Mouse (Mus musculus) forebrain, embryonic 14.5 days (tissue): Measurements from ENCODE around the gene Olfr374. TPM values are rescaled to one million over a fixed set of nuclear protein-coding genes. Genes with fewer than 3 reads are reported as not detected.
"Not testable (repeated sequence)": the region's sequence is repeated elsewhere in the genome, so short reads cannot be mapped to it uniquely, and the experiment has no call there.

Experiments
- ATAC-seq: fragments of 200-750 bp; cut with Nextera tagmentation; 2 replicates; pipeline ENCODE4 v1.8.0; 2017; ENCODE audit warnings: mild to moderate bottlenecking, moderate library complexity
- DNase-seq: peaks from one replicate; pipeline ENCODE4 v3.0.0-alpha.2; 2015; ENCODE audit warnings: low spot score
- H3K27ac ChIP-seq: fragments of 300-500 bp; sonication (generic); 2 replicates; pipeline ENCODE4 v1.5.1; 2014; ENCODE audit warnings: low read depth, mild to moderate bottlenecking, control low read depth, low read length, moderate library complexity
- H3K27me3 ChIP-seq: fragments of 300-500 bp; sonication (generic); replicated peaks from 2 replicates; pipeline ENCODE4 v1.6.1; 2014; ENCODE audit warnings: low read length, control low read depth, mixed read lengths; ENCODE audit not compliant: control insufficient read depth, insufficient read depth
- H3K36me3 ChIP-seq: fragments of 300-500 bp; sonication (generic); 2 replicates; pipeline ENCODE4 v1.6.1; 2014; ENCODE audit warnings: low read length, control low read depth; ENCODE audit not compliant: control insufficient read depth, insufficient read depth
- H3K4me1 ChIP-seq: fragments of 300-500 bp; sonication (generic); 2 replicates; pipeline ENCODE4 v1.6.1; 2014; ENCODE audit warnings: antibody characterized with exemption, low read length, control low read depth; ENCODE audit not compliant: control insufficient read depth, insufficient read depth
- H3K4me2 ChIP-seq: fragments of 300-500 bp; sonication (generic); 2 replicates; pipeline ENCODE4 v1.6.1; 2014; ENCODE audit warnings: mild to moderate bottlenecking, control low read depth, low read length
- H3K4me3 ChIP-seq: fragments of 300-500 bp; sonication (generic); 2 replicates; pipeline ENCODE4 v1.5.1; 2014; ENCODE audit warnings: low read depth, low read length, control low read depth
- H3K9ac ChIP-seq: fragments of 300-500 bp; sonication (generic); 2 replicates; pipeline ENCODE4 v1.6.1; 2014; ENCODE audit warnings: mild to moderate bottlenecking, low read length, control low read depth, moderate library complexity
- H3K9me3 ChIP-seq: fragments of 300-500 bp; sonication (generic); replicated peaks from 2 replicates; pipeline ENCODE4 v1.6.1; 2016; ENCODE audit warnings: low read length, control low read depth, mixed read lengths; ENCODE audit not compliant: control insufficient read depth
- WGBS: fragments of 180-500 bp; shearing (Covaris S2); extraction: QIAGEN DNeasy Blood & Tissue Kit; methylation state at CpG from one replicate; pipeline ENCODE4 v1.1.7; 2014; 5-methylcytosine and 5-hydroxymethylcytosine counted together
- polyA plus RNA-seq: library from polyadenylated mRNA; unstranded; fragments of >200 nt; fragmentation: Nextera tagmentation; extraction: Ambion mirVana; gene quantifications from 2 replicates; pipeline ENCODE4 v1.2.1, GENCODE M21; 2014

Gene Olfr374
- 0.04 TPM in 1 of 2 replicates, not detected in the other for polyA plus RNA-seq

DNA sequence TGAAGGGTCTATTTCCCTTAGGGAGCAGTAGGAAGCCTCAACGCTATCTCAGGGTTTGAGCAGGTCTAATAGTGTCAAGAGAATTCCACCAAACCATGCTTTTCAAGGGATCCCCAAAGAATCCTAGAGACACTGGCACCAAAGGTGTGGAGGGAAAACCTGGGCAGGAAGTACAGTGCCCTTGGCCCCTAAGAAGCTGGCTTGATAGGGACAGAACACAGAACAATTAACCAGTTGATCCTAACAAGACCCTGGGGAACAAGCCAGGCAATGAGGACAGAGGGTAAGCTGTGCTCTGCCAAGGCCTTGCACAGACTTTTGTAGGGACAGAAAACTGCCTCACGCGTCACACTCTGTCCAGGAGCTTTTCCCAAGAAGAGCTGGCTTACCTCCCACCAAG is at the start of gene Olfr374:
Gene Olfr374 (plus strand): TSS at position 301 of the 400 bp plus-strand sequence.
- ATAC-seq = no peak
- 89% methylated on average over 3 of the region's 3 CpGs for WGBS

GRCm38 (mm10) chr8:72057643-72058042 is 49.2 kb upstream of the Olfr374 start:
- WGBS = 90% methylated on average over 3 of the region's 4 CpGs
- H3K36me3 ChIP-seq, H3K9me3 ChIP-seq, DNase-seq, H3K9ac ChIP-seq, H3K4me1 ChIP-seq, H3K4me3 ChIP-seq, ATAC-seq, H3K4me2 ChIP-seq, H3K27me3 ChIP-seq, H3K27ac ChIP-seq: not testable (repeated sequence)

More for the DNA sequence above, at the start of gene Olfr374:
- H3K4me3 ChIP-seq = no peak within 1 kb of the TSS
- H3K9me3 ChIP-seq = no peaks in the 10 kb centered on the region
- H3K4me1 ChIP-seq = no peaks in the 10 kb centered on the region
- H3K9ac ChIP-seq = no peak within 1 kb of the TSS
- no peaks in the 10 kb centered on the region for H3K36me3 ChIP-seq
- no peak for DNase-seq
- H3K27ac ChIP-seq = no peak within 1 kb of the TSS
- no peaks in the 10 kb centered on the region for H3K27me3 ChIP-seq
- H3K4me2 ChIP-seq = no peak within 1 kb of the TSS

GRCm38 (mm10) chr8:72066819-72067399 is 39.9 kb upstream of the Olfr374 start:
- not testable (repeated sequence) for ATAC-seq, H3K4me3 ChIP-seq, H3K36me3 ChIP-seq, H3K4me2 ChIP-seq, H3K27me3 ChIP-seq, H3K27ac ChIP-seq, H3K4me1 ChIP-seq, H3K9me3 ChIP-seq, DNase-seq, H3K9ac ChIP-seq
- 62% methylated on average over 1 of the region's 1 CpGs for WGBS

DNA sequence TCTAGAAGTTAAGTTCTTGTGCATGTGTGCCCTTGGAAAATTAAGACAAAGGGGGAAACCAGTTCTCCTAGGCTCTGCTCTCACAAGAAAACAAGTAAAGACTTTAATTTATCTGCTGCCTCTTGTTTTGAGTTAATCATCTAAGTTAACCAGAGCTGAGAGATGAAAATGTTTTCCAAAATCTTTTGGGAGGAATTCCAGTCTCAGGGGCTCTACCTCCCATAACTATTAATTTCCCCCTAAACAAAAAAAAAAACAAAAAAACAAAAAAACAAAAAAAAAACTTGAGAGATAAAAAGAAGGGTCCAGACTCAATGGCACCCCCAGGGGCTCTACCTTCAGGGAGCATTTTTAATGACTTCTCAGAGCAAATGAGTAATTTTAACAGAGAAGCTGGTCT is 24.0 kb upstream of the Olfr374 start, which contains the start of gene Olfr373:
Gene Olfr373 (plus strand): TSS at position 301 of the 400 bp plus-strand sequence.
- not testable (repeated sequence) for H3K27ac ChIP-seq, H3K9me3 ChIP-seq, H3K4me1 ChIP-seq, ATAC-seq, H3K27me3 ChIP-seq, H3K9ac ChIP-seq, H3K4me2 ChIP-seq, H3K36me3 ChIP-seq, H3K4me3 ChIP-seq, DNase-seq

GRCm38 (mm10) chr8:72084744-72085143 is 22.1 kb upstream of the Olfr374 start:
- ATAC-seq (no peak), DNase-seq (no peak)
- no peaks in the 10 kb centered on the region for H3K4me1 ChIP-seq
- H3K4me3 ChIP-seq = no peak overlapping the region
- H3K27ac ChIP-seq = no peak overlapping the region
- H3K4me2 ChIP-seq = no peak overlapping the region
- H3K9me3 ChIP-seq = no peaks in the 10 kb centered on the region
- no peaks in the 10 kb centered on the region for H3K36me3 ChIP-seq
- no peaks in the 10 kb centered on the region for H3K27me3 ChIP-seq
- no peak overlapping the region for H3K9ac ChIP-seq
- WGBS = 74% methylated on average over 5 of the region's 5 CpGs

- DNase-seq, H3K9ac ChIP-seq, H3K4me2 ChIP-seq, H3K4me3 ChIP-seq, ATAC-seq, H3K27ac ChIP-seq, H3K4me1 ChIP-seq, H3K27me3 ChIP-seq, H3K36me3 ChIP-seq, H3K9me3 ChIP-seq: not testable (repeated sequence)
- 86% methylated on average over 3 of the region's 3 CpGs for WGBS
Measured at GRCm38 (mm10) chr8:72087611-72088010, 19.2 kb upstream of the Olfr374 start.

DNA sequence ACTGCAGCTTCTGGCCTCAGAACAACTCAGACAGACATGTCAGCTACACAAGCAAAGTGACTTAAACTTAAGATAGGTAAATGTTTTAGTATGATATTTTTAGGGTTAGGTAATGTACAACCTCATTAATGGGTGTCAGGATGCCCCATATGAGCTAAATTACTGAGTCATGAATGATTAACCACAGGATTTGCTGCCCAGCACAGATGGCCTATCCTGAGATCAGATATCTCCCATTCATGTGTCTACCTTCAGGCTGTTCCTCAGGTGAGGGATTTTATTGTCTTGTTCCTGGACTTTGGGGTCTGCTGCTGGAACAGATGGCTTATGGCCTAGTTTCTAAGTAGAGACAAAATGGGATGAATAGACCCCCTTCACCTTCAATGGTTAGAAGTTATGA is 10.1 kb upstream of the Olfr374 start:
- not testable (repeated sequence) for H3K9me3 ChIP-seq, H3K9ac ChIP-seq, H3K4me2 ChIP-seq, DNase-seq, H3K36me3 ChIP-seq, H3K27me3 ChIP-seq, H3K27ac ChIP-seq, ATAC-seq, H3K4me1 ChIP-seq, H3K4me3 ChIP-seq

- 67% methylated on average over 6 of the region's 7 CpGs for WGBS
- not testable (repeated sequence) for H3K36me3 ChIP-seq, H3K27me3 ChIP-seq, H3K27ac ChIP-seq, H3K9me3 ChIP-seq, ATAC-seq, H3K4me3 ChIP-seq, H3K9ac ChIP-seq, DNase-seq, H3K4me2 ChIP-seq, H3K4me1 ChIP-seq
Measured at GRCm38 (mm10) chr8:72099377-72100103, 7.3 kb upstream of the Olfr374 start.

- DNase-seq (no peak), ATAC-seq (no peak)
- Histone ChIP-seq H3K27ac (no peak overlapping the region), H3K4me1 (no peaks in the 10 kb centered on the region), H3K36me3 (no peaks in the 10 kb centered on the region), H3K4me3 (no peak overlapping the region), H3K9me3 (no peaks in the 10 kb centered on the region), H3K4me2 (no peak overlapping the region), H3K27me3 (no peaks in the 10 kb centered on the region), H3K9ac (no peak overlapping the region)
- WGBS = 25% methylated on average over 4 of the region's 4 CpGs
Measured at GRCm38 (mm10) chr8:72105165-72105564, 1.7 kb upstream of the Olfr374 start.
